Mouse (Mus musculus) myocyte (in vitro differentiated cells): ENCODE data around the gene Dusp27. TPM values are rescaled to one million over a fixed set of nuclear protein-coding genes. Genes with fewer than 3 reads are reported as not detected.

Source experiments
- H3K27me3 ChIP-seq: one replicate; pipeline ENCODE4 v1.6.1; 2011; ENCODE audit not compliant: control insufficient read depth, insufficient read depth, insufficient read length
- H3K36me3 ChIP-seq: one replicate; pipeline ENCODE4 v1.6.1; 2011; ENCODE audit not compliant: control insufficient read depth, insufficient read depth
- H3K4me2 ChIP-seq: one replicate; pipeline ENCODE4 v1.6.1; 2011; ENCODE audit warnings: low read depth, control low read depth
- H3K4me3 ChIP-seq: one replicate; pipeline ENCODE4 v1.5.1; 2011; ENCODE audit warnings: mild to moderate bottlenecking, control low read depth, moderate library complexity
- H3K79me2 ChIP-seq: one replicate; pipeline ENCODE4 v1.6.1; 2011; ENCODE audit not compliant: control insufficient read depth, insufficient read depth
- H3ac ChIP-seq: one replicate; pipeline ENCODE4 v1.6.1; 2011; ENCODE audit not compliant: control insufficient read depth, insufficient read length
- CEBPB ChIP-seq: IDR thresholded peaks from 2 replicates; pipeline ENCODE4 v1.6.1; 2011; ENCODE audit warnings: mild to moderate bottlenecking, moderate library complexity; ENCODE audit not compliant: poor library complexity, insufficient read depth, severe bottlenecking
- E2F4 ChIP-seq: IDR thresholded peaks from one replicate; pipeline ENCODE4 v1.6.1; 2011; ENCODE audit warnings: mild to moderate bottlenecking, control low read depth, moderate library complexity; ENCODE audit not compliant: insufficient read depth
- MAX ChIP-seq: IDR thresholded peaks from one replicate; pipeline ENCODE4 v1.6.1; 2011; ENCODE audit warnings: low read depth, mild to moderate bottlenecking, control low read depth
- MYOD1 ChIP-seq, 3 experiments: IDR thresholded peaks; one replicate each; pipeline ENCODE4 v1.6.1; 2011; ENCODE audit warnings: control low read depth in 2 of 3, low read depth in 2 of 3, mild to moderate bottlenecking in 2 of 3, moderate library complexity in 1 of 3; ENCODE audit not compliant: insufficient read length in 2 of 3, control insufficient read depth in 1 of 3
- MYOG ChIP-seq, 3 experiments: IDR thresholded peaks; one replicate each; pipeline ENCODE4 v1.6.1; 2011; ENCODE audit warnings: control low read depth in 2 of 3, low read depth in 2 of 3, mild to moderate bottlenecking in 2 of 3; ENCODE audit not compliant: insufficient read length in 2 of 3, control insufficient read depth in 1 of 3, insufficient read depth in 1 of 3
- POLR2A ChIP-seq: IDR thresholded peaks from one replicate; pipeline ENCODE4 v1.6.1; 2011; ENCODE audit warnings: low read depth, mild to moderate bottlenecking, control low read depth, moderate library complexity; ENCODE audit not compliant: insufficient read length
- POLR2AphosphoS2 ChIP-seq: IDR thresholded peaks from one replicate; pipeline ENCODE4 v1.6.1; 2011; ENCODE audit warnings: low read depth, control low read depth; ENCODE audit not compliant: insufficient read length
- REST ChIP-seq: IDR thresholded peaks from one replicate; pipeline ENCODE4 v1.6.1; 2011; ENCODE audit warnings: mild to moderate bottlenecking, control low read depth, moderate library complexity; ENCODE audit not compliant: insufficient read depth, insufficient read length
- SRF ChIP-seq: IDR thresholded peaks from one replicate; pipeline ENCODE4 v1.6.1; 2011; ENCODE audit warnings: low read depth; ENCODE audit not compliant: control insufficient read depth, insufficient read length
- TCF12 ChIP-seq: IDR thresholded peaks from one replicate; pipeline ENCODE4 v1.6.1; 2011; ENCODE audit warnings: mild to moderate bottlenecking, control low read depth; ENCODE audit not compliant: poor library complexity, insufficient read depth, severe bottlenecking
- TCF3 ChIP-seq: IDR thresholded peaks from one replicate; pipeline ENCODE4 v1.6.1; 2011; ENCODE audit warnings: low read depth, control low read depth; ENCODE audit not compliant: insufficient read length
- USF1 ChIP-seq: IDR thresholded peaks from one replicate; pipeline ENCODE4 v1.6.1; 2011; ENCODE audit warnings: low read depth, mild to moderate bottlenecking, control low read depth, moderate library complexity
- polyA plus RNA-seq: library from polyadenylated mRNA; unstranded; fragments of >200 nt; fragmentation: generic; extraction: Trizol; gene quantifications from one replicate; pipeline ENCODE4 v1.2.1, GENCODE M21; 2012; ENCODE audit warnings: missing spikeins

Dusp27 gene
- polyA plus RNA-seq, 1 experiment: 38.3 TPM

- Histone ChIP-seq H3K4me3 (no peak overlapping the region), H3K27me3 (peaks cover 13% of the 10 kb centered on the region), H3K4me2 (no peak overlapping the region), H3K36me3 (no peaks in the 10 kb centered on the region), H3ac (no peak overlapping the region), H3K79me2 (no peaks in the 10 kb centered on the region)
- TF ChIP-seq TCF3 (no peak), MYOG (IDR thresholded peaks at IDR 0.05; ENCODE audit: control insufficient read depth in 1 of 3, insufficient read depth in 1 of 3, insufficient read length in 2 of 3, low read depth in 2 of 3) (no peak), TCF12 (no peak), SRF (no peak), POLR2AphosphoS2 (no peak), E2F4 (no peak), REST (no peak), MAX (no peak), CEBPB (no peak), USF1 (no peak), POLR2A (no peak), MYOD1 (IDR thresholded peaks at IDR 0.05; ENCODE audit: control insufficient read depth in 1 of 3, insufficient read length in 2 of 3, low read depth in 2 of 3) (no peak)
Measured at GRCm38 (mm10) chr1:166160111-166160510, 32.4 kb upstream of the Dusp27 start.

- H3K36me3 ChIP-seq: no peaks in the 10 kb centered on the region
- no peak overlapping the region for H3K4me2 ChIP-seq
- TF ChIP-seq POLR2A (no peak), SRF (no peak), USF1 (no peak), POLR2AphosphoS2 (no peak), MAX (no peak), MYOG (IDR thresholded peaks at IDR 0.05; ENCODE audit: control insufficient read depth in 1 of 3, insufficient read depth in 1 of 3, insufficient read length in 2 of 3, low read depth in 2 of 3) (no peak), MYOD1 (IDR thresholded peaks at IDR 0.05; ENCODE audit: control insufficient read depth in 1 of 3, insufficient read length in 2 of 3, low read depth in 2 of 3) (no peak), E2F4 (no peak), TCF3 (no peak), REST (no peak)
- no peaks in the 10 kb centered on the region for H3K79me2 ChIP-seq
- no peak overlapping the region for H3ac ChIP-seq
- peaks cover 12% of the 10 kb centered on the region for H3K27me3 ChIP-seq
- no peak overlapping the region for H3K4me3 ChIP-seq
Measured at GRCm38 (mm10) chr1:166158664-166159063, 30.9 kb upstream of the Dusp27 start.

GRCm38 (mm10) chr1:166157712-166158111 is 30.0 kb upstream of the Dusp27 start:
- Histone ChIP-seq H3K4me3 (no peak overlapping the region), H3K27me3 (peaks cover 9% of the 10 kb centered on the region), H3K79me2 (no peaks in the 10 kb centered on the region), H3K36me3 (no peaks in the 10 kb centered on the region), H3K4me2 (no peak overlapping the region), H3ac (no peak overlapping the region)
- TF ChIP-seq MAX (no peak), E2F4 (no peak), USF1 (no peak), POLR2A (no peak), TCF3 (no peak), TCF12 (no peak), SRF (no peak), CEBPB (no peak), REST (no peak), MYOD1 (IDR thresholded peaks at IDR 0.05; ENCODE audit: control insufficient read depth in 1 of 3, insufficient read length in 2 of 3, low read depth in 2 of 3) (no peak), POLR2AphosphoS2 (no peak), MYOG (IDR thresholded peaks at IDR 0.05; ENCODE audit: control insufficient read depth in 1 of 3, insufficient read depth in 1 of 3, insufficient read length in 2 of 3, low read depth in 2 of 3) (no peak)

- Histone ChIP-seq H3ac (no peak overlapping the region), H3K4me3 (no peak overlapping the region), H3K79me2 (no peaks in the 10 kb centered on the region), H3K36me3 (no peaks in the 10 kb centered on the region), H3K4me2 (no peak overlapping the region), H3K27me3 (peaks cover 9% of the 10 kb centered on the region)
- TF ChIP-seq POLR2AphosphoS2 (no peak), CEBPB (no peak), TCF12 (no peak), MYOD1 (IDR thresholded peaks at IDR 0.05; ENCODE audit: control insufficient read depth in 1 of 3, insufficient read length in 2 of 3, low read depth in 2 of 3) (no peak), E2F4 (no peak), REST (no peak), POLR2A (no peak), MAX (no peak), TCF3 (no peak), SRF (no peak)
Measured at GRCm38 (mm10) chr1:166155113-166155494, 27.4 kb upstream of the Dusp27 start.
